Mouse (Mus musculus) limb, embryonic 14.5 days (tissue): ENCODE measurements around the gene Rap1gap. TPM values are rescaled to one million over a fixed set of nuclear protein-coding genes. Genes with fewer than 3 reads are reported as not detected.

ENCODE experiments used
- ATAC-seq: fragments of 200-750 bp; cut with Nextera tagmentation; 2 replicates; pipeline ENCODE4 v1.8.0; 2017; ENCODE audit warnings: low read depth, moderate number of reproducible peaks, moderate TSS enrichment; ENCODE audit not compliant: low FRiP score
- DNase-seq: peaks from one replicate; pipeline ENCODE4 v3.0.0-alpha.2; 2015; ENCODE audit warnings: low spot score
- H3K27ac ChIP-seq: fragments of 300-500 bp; sonication (generic); replicated peaks from 2 replicates; pipeline ENCODE4 v1.5.1; 2014; ENCODE audit warnings: low read depth, mild to moderate bottlenecking, low read length, moderate library complexity, mixed read lengths
- H3K27me3 ChIP-seq: fragments of 300-500 bp; sonication (generic); 2 replicates; pipeline ENCODE4 v1.6.1; 2014; ENCODE audit warnings: low read length, mixed read lengths; ENCODE audit not compliant: control insufficient read depth, insufficient read depth
- H3K36me3 ChIP-seq: fragments of 300-500 bp; sonication (generic); 2 replicates; pipeline ENCODE4 v1.6.1; 2014; ENCODE audit warnings: mild to moderate bottlenecking, low read length, moderate library complexity, mixed read lengths; ENCODE audit not compliant: control insufficient read depth, insufficient read depth
- H3K4me1 ChIP-seq: fragments of 300-500 bp; sonication (generic); 2 replicates; pipeline ENCODE4 v1.6.1; 2014; ENCODE audit warnings: antibody characterized with exemption, low read length, mixed read lengths; ENCODE audit not compliant: control insufficient read depth, insufficient read depth
- H3K4me2 ChIP-seq: fragments of 300-500 bp; sonication (generic); replicated peaks from 2 replicates; pipeline ENCODE4 v1.6.1; 2014; ENCODE audit warnings: low read depth, mild to moderate bottlenecking, low read length, moderate library complexity; ENCODE audit not compliant: severe bottlenecking
- H3K4me3 ChIP-seq: fragments of 300-500 bp; sonication (generic); replicated peaks from 2 replicates; pipeline ENCODE4 v1.5.1; 2014; ENCODE audit warnings: low read length
- H3K9ac ChIP-seq: fragments of 300-500 bp; sonication (generic); 2 replicates; pipeline ENCODE4 v1.6.1; 2014; ENCODE audit warnings: mild to moderate bottlenecking, low read depth, low read length, moderate library complexity; ENCODE audit not compliant: severe bottlenecking
- H3K9me3 ChIP-seq: fragments of 300-500 bp; sonication (generic); 2 replicates; pipeline ENCODE4 v1.6.1; 2016; ENCODE audit warnings: low read length; ENCODE audit not compliant: control insufficient read depth
- POLR2A ChIP-seq: fragments of 200-500 bp; IDR thresholded peaks from 2 replicates; pipeline ENCODE4 v1.8.0; 2012; ENCODE audit warnings: inconsistent platforms, mild to moderate bottlenecking, moderate library complexity, borderline replicate concordance; ENCODE audit not compliant: insufficient read depth, insufficient read length; ENCODE audit errors: extremely low read depth
- WGBS: fragments of 180-500 bp; shearing (Covaris S2); extraction: QIAGEN DNeasy Blood & Tissue Kit; methylation state at CpG from one replicate; pipeline ENCODE4 v1.1.7; 2014; 5-methylcytosine and 5-hydroxymethylcytosine counted together
- polyA plus RNA-seq, 2 experiments: library from polyadenylated mRNA; depleted of rRNA in 1 of 2; stranded (reverse) in 1 of 2; unstranded in 1 of 2; fragments of >200 nt; fragmentation: Nextera tagmentation in 1 of 2; extraction: Ambion mirVana in 1 of 2; gene quantifications; 2 replicates each; pipeline versions ENCODE4 v1.2.1 to v1.2.3; 2012 to 2014

Gene Rap1gap
- polyA plus RNA-seq, 2 experiments = 11.9 to 35.2 TPM

DNA sequence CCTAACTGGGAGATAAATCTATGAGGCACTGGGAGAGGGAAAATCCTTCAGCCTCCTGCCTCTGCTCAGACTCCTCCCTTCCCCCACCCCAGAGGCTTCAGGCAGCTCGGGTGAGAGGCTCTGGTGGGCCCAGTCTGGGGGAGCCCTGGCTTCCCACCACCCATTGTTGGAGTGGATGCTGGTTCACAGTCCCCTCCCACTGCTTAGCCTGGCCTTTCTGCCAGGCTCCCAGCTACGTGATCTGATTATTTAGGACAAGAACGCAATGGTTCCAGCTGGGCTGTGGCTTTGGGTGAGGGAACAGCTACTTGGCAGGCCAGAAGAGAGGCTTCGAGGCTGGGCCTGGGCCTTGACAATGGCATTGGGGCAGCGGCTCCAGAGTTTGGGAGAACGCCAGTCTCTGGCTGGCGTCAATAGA lies 101.0 kb downstream of the Rap1gap start:
- DNase-seq (no peak), ATAC-seq (no peak)
- Histone ChIP-seq H3K9me3 (no peaks in the 10 kb centered on the region), H3K4me2 (no peak overlapping the region), H3K4me3 (no peak overlapping the region), H3K4me1 (peaks cover 8% of the 10 kb centered on the region; the same call in 1 of the 2 replicates), H3K9ac (no peak overlapping the region; the same call in 1 of the 2 replicates), H3K27me3 (no peaks in the 10 kb centered on the region), H3K36me3 (no peaks in the 10 kb centered on the region), H3K27ac (no peak overlapping the region)
- TF ChIP-seq POLR2A = no peak
- 66% methylated on average over 6 of the region's 7 CpGs for WGBS

DNA sequence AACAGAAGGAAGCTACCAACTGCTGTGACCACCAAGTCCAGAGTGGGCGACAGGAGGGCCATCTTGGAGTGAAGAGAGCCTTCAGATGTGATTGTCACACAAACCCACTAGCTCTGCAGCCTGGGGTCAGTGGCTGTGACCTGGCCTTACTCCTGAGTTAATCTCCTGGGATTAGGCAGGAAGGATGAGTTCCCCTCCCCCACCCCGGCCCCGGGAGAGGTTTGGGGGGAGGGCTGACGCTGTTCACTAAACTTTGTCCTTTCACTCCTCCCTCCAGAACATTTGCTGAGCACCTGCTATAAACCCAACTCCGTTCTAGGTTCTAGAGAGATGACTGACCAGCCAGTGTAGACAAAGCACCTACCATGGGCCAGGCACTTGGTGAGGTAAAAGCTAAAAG lies 101.8 kb downstream of the Rap1gap start:
- H3K9me3 ChIP-seq = no peaks in the 10 kb centered on the region
- WGBS = 32% methylated on average over 5 of the region's 5 CpGs
- H3K4me3 ChIP-seq = no peak overlapping the region
- H3K4me1 ChIP-seq = peaks cover 8% of the 10 kb centered on the region
- no peak overlapping the region for H3K9ac ChIP-seq
- H3K4me2 ChIP-seq = no peak overlapping the region
- ATAC-seq (no peak), DNase-seq (no peak)
- no peak for TF ChIP-seq POLR2A
- H3K27me3 ChIP-seq = no peaks in the 10 kb centered on the region
- no peak overlapping the region for H3K27ac ChIP-seq
- no peaks in the 10 kb centered on the region for H3K36me3 ChIP-seq

DNA sequence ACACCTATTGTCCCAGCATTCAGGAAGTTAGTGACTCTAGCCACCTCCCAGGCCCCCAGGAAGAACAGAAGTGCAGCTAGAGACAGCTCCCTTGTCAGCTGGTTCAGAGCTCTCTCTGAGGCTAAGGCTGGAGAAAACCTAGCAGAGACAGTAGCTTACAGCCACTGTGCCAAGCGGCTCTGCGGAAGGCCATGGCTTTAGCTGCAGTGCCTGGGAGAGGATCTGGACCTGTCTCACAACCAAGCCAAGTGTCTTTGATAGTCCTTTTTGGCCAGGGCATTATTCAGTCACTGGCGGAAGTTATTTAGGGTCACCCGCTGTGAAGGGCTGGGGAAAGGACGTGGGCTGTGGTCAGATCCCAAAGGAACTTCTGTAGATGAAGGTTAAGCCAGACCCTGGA lies 103.9 kb downstream of the Rap1gap start:
- ATAC-seq (no peak), DNase-seq (no peak)
- H3K4me2 ChIP-seq = no peak overlapping the region
- H3K27me3 ChIP-seq = no peaks in the 10 kb centered on the region
- H3K4me1 ChIP-seq = peaks cover 8% of the 10 kb centered on the region
- H3K27ac ChIP-seq = no peak overlapping the region
- WGBS = 75% methylated on average over 5 of the region's 5 CpGs
- no peak for TF ChIP-seq POLR2A
- H3K4me3 ChIP-seq = no peak overlapping the region
- no peaks in the 10 kb centered on the region for H3K36me3 ChIP-seq
- H3K9ac ChIP-seq = no peak overlapping the region
- H3K9me3 ChIP-seq = no peaks in the 10 kb centered on the region

DNA sequence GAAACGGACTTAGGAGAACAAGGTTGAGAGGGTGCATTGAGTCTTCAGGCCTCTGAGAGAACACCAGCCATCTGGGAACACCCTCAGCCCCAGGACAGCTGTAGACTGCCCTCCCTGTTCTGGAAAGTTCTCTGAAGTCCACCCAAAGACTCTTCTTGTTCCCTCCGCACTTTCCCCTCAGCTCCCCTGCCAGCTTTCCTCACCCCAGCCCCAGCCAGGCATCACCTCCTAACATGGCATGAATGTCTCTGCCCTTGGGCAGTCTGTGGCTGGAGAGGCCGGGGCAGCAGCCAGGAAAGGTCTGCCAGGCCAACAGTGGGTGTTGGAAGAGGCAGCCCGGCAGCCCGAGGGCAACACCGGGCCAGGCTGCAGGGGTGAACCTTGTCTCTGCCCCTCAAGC lies 104.3 kb downstream of the Rap1gap start:
- H3K4me1 ChIP-seq = peaks cover 11% of the 10 kb centered on the region
- TF ChIP-seq POLR2A = no peak
- H3K27me3 ChIP-seq = no peaks in the 10 kb centered on the region
- no peaks in the 10 kb centered on the region for H3K9me3 ChIP-seq
- no peaks in the 10 kb centered on the region for H3K36me3 ChIP-seq
- DNase-seq (no peak), ATAC-seq (no peak)
- H3K9ac ChIP-seq = no peak overlapping the region
- H3K27ac ChIP-seq = no peak overlapping the region
- no peak overlapping the region for H3K4me2 ChIP-seq
- WGBS = 80% methylated on average over 6 of the region's 6 CpGs
- H3K4me3 ChIP-seq = no peak overlapping the region

DNA sequence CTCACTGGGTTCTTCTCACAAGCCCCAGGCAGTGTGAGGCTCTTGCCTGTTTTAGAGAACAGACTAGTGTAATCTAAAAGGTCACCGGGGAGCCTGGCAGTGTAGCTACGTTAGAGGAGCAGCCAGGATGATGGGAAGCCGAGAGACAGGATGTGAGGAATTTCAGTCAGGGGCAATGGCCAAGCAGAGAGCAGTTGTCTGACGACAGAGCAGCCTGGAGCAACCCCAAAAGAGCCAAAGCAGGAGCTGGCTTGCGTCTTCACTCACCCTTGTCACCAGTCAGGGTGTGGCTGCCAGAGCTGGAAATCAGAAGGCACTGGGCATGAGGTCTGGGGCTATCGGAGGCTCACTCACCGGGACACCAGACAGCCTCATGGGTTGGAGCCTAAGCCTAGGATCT lies 105.1 kb downstream of the Rap1gap start:
- Histone ChIP-seq H3K36me3 (no peaks in the 10 kb centered on the region), H3K9ac (no peak overlapping the region), H3K27me3 (no peaks in the 10 kb centered on the region), H3K4me1 (peaks cover 18% of the 10 kb centered on the region), H3K27ac (no peak overlapping the region), H3K9me3 (no peaks in the 10 kb centered on the region), H3K4me3 (no peak overlapping the region), H3K4me2 (no peak overlapping the region)
- 40% methylated on average over 7 of the region's 7 CpGs for WGBS
- no peak for TF ChIP-seq POLR2A
- DNase-seq (no peak), ATAC-seq (no peak)
